Mouse (Mus musculus) heart, embryonic 11.5 days (tissue): ENCODE measurements around the gene Ppp1r14a. TPM values are rescaled to one million over a fixed set of nuclear protein-coding genes. Genes with fewer than 3 reads are reported as not detected.

Experiments
- ATAC-seq: fragments of 200-750 bp; cut with Nextera tagmentation; replicated peaks from 2 replicates; pipeline ENCODE4 v1.8.0; 2017; ENCODE audit warnings: moderate library complexity; ENCODE audit not compliant: insufficient number of reproducible peaks, low FRiP score, low TSS enrichment
- H3K27ac ChIP-seq: fragments of 300-500 bp; sonication (generic); 2 replicates; pipeline ENCODE4 v1.5.1; 2014; ENCODE audit warnings: mild to moderate bottlenecking, low read depth, low read length
- H3K27me3 ChIP-seq: fragments of 300-500 bp; sonication (generic); 2 replicates; pipeline ENCODE4 v1.6.1; 2014; ENCODE audit warnings: mild to moderate bottlenecking, low read length, mixed read lengths; ENCODE audit not compliant: control insufficient read depth, insufficient read depth
- H3K36me3 ChIP-seq: fragments of 300-500 bp; sonication (generic); 2 replicates; pipeline ENCODE4 v1.6.1; 2014; ENCODE audit warnings: mild to moderate bottlenecking, low read length, moderate library complexity, mixed read lengths; ENCODE audit not compliant: control insufficient read depth, insufficient read depth
- H3K4me1 ChIP-seq: fragments of 300-500 bp; sonication (generic); 2 replicates; pipeline ENCODE4 v1.6.1; 2014; ENCODE audit warnings: low read length; ENCODE audit not compliant: control insufficient read depth, insufficient read depth
- H3K4me2 ChIP-seq: fragments of 300-500 bp; sonication (generic); 2 replicates; pipeline ENCODE4 v1.6.1; 2014; ENCODE audit warnings: mild to moderate bottlenecking, moderate library complexity
- H3K4me3 ChIP-seq: fragments of 300-500 bp; sonication (generic); 2 replicates; pipeline ENCODE4 v1.5.1; 2014; ENCODE audit warnings: low read depth, low read length
- H3K9ac ChIP-seq: fragments of 300-500 bp; sonication (generic); 2 replicates; pipeline ENCODE4 v1.6.1; 2014; ENCODE audit warnings: mild to moderate bottlenecking, low read depth, low read length, moderate library complexity
- H3K9me3 ChIP-seq: fragments of 300-500 bp; sonication (generic); replicated peaks from 2 replicates; pipeline ENCODE4 v1.6.1; 2016; ENCODE audit warnings: low read length; ENCODE audit not compliant: control insufficient read depth
- WGBS: fragments of 180-500 bp; shearing (Covaris S2); extraction: QIAGEN DNeasy Blood & Tissue Kit; methylation state at CpG from one replicate; pipeline ENCODE4 v1.1.7; 2014; ENCODE audit not compliant: insufficient replicate concordance; 5-methylcytosine and 5-hydroxymethylcytosine counted together
- polyA plus RNA-seq: library from polyadenylated mRNA; unstranded; fragments of >200 nt; fragmentation: Nextera tagmentation; extraction: Ambion mirVana; gene quantifications from 2 replicates; pipeline ENCODE4 v1.2.1, GENCODE M21; 2014

The Ppp1r14a gene
- polyA plus RNA-seq, 1 experiment from 2014 or later, result 9.4 TPM

DNA sequence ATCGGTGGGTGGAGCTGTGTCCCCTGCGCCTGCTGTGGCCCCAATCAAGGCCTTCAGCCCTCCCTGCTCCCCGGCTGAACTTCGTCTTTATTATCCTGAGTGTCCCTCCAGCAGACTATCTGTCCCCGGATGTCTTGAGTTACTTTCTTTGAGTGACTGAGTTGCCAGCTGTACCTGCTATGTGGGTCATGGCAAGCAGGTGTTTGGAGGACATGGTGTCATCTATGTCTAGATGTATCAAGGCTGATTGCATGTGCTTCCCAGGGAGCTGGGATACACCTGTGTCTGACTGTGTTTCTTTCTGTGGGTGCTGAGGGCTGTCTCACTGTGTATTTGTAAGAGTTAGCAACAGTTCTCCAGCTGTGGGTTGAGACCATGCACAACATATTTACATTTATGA is 20.6 kb downstream of the Ppp1r14a start:
- Histone ChIP-seq H3K9me3 (no peaks in the 10 kb centered on the region), H3K27ac (no peak overlapping the region), H3K4me1 (peaks cover 26% of the 10 kb centered on the region), H3K9ac (no peak overlapping the region), H3K4me2 (peak overlapping the region; percentile 93), H3K36me3 (no peaks in the 10 kb centered on the region), H3K4me3 (peak overlapping the region; percentile 67), H3K27me3 (peaks cover 47% of the 10 kb centered on the region)
- WGBS, result 7% methylated on average over 5 of the region's 5 CpGs
- ATAC-seq, result no peak

DNA sequence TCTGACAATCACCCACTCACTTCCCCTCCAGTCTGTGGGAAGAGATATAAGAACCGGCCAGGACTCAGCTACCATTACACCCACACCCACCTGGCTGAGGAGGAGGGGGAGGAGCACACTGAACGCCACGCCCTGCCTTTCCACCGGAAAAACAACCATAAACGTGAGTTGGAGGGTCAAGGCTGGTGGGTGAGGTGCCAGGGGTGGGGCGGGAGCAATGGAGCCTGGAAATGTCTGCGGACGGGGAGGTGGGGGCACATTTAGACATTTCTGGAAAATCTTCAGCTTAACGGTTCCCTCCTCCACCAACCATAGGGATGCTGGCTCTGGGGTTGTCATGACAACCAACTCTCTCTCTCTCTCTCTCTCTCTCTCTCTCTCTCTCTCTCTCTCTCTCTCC is 23.9 kb downstream of the Ppp1r14a start:
- Histone ChIP-seq H3K9ac (no peak overlapping the region), H3K4me1 (peaks cover 21% of the 10 kb centered on the region), H3K9me3 (no peaks in the 10 kb centered on the region), H3K4me3 (no peak overlapping the region), H3K36me3 (no peaks in the 10 kb centered on the region), H3K27ac (no peak overlapping the region), H3K4me2 (no peak overlapping the region), H3K27me3 (peaks cover 28% of the 10 kb centered on the region)
- WGBS, result 44% methylated on average over 9 of the region's 9 CpGs
- no peak for ATAC-seq

DNA sequence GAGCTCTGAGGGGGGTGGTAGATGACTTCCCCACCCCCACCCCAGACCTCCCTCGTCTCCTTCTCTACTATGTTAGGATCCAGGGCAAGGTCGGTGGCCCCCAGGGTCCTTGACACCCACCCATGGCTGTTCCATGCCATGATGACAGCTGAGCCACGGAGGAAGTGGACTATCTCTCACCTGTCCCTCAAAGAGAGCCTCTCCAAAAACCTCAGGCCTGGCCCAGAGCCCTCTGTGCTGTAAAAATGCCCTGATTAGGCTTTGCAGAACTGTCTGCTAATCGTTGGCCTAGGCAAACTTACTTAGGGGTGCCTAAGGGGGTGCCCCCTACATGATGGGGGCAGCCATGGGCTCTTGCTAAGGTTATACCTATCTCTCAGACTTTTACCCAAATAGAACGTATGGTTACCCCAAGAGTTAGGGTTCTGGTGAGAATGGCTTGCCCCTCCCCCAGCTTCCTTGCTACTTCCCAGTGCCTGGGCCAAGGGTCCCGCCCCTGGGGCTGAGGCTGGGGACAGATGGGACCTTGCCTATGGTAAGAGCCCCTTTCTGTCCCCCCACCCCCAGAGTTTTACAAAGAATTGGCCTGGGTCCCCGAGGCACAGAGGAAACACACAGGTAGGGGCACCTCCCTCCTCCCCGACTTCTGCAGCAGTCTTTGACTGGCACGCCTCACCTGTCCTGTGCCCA is 24.6 kb downstream of the Ppp1r14a start:
- no peaks in the 10 kb centered on the region for H3K36me3 ChIP-seq
- H3K4me1 ChIP-seq, result peaks cover 22% of the 10 kb centered on the region
- H3K27ac ChIP-seq, result no peak overlapping the region
- H3K4me2 ChIP-seq, result no peak overlapping the region
- no peak overlapping the region for H3K9ac ChIP-seq
- no peaks in the 10 kb centered on the region for H3K9me3 ChIP-seq
- H3K4me3 ChIP-seq, result no peak overlapping the region
- H3K27me3 ChIP-seq, result peaks cover 26% of the 10 kb centered on the region
- 54% methylated on average over 9 of the region's 9 CpGs for WGBS
- ATAC-seq, result no peak

DNA sequence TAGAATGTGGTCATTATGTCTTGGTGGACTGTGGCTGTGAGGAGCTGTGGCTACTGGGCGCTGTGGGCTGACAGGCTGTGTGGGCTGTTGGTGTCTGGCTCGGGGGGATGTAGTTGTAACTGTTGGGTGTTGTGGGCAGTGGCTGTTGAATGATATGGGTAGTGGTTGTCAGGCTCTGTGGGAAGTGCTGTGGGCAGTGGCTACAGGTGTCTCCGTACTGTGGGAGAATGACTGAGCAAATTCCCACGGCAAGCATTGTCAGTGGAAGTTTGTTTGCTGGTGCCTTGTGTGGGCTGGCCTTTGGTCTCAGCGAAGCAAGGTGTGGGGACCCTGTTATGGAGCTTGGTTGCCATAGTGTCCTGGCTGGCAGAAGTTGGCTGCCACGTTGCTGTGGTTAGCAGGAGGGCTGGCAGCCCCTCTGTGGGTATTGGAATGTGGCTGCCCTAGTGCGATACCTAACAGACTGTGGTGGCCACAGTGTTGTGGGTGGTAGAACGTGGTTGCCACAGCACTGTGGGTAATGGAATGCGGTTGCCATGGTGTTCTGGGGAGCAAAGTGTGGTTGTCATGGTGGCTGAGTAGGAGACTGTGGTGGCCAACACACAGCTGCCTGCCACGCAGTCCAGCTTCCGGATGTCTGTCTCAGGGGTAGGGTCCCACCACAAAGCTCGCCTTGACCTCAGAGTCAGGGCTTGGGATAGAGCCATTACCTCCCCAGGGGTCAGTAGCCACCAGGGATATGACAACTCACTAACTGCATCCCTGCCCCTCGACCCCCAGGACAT is 25.9 kb downstream of the Ppp1r14a start:
- Histone ChIP-seq H3K27ac (no peak overlapping the region), H3K27me3 (peaks cover 31% of the 10 kb centered on the region), H3K9ac (no peak overlapping the region), H3K4me3 (no peak overlapping the region), H3K36me3 (no peaks in the 10 kb centered on the region), H3K9me3 (no peaks in the 10 kb centered on the region), H3K4me2 (no peak overlapping the region), H3K4me1 (peaks cover 24% of the 10 kb centered on the region)
- no peak for ATAC-seq
- WGBS, result 72% methylated on average over 13 of the region's 13 CpGs

DNA sequence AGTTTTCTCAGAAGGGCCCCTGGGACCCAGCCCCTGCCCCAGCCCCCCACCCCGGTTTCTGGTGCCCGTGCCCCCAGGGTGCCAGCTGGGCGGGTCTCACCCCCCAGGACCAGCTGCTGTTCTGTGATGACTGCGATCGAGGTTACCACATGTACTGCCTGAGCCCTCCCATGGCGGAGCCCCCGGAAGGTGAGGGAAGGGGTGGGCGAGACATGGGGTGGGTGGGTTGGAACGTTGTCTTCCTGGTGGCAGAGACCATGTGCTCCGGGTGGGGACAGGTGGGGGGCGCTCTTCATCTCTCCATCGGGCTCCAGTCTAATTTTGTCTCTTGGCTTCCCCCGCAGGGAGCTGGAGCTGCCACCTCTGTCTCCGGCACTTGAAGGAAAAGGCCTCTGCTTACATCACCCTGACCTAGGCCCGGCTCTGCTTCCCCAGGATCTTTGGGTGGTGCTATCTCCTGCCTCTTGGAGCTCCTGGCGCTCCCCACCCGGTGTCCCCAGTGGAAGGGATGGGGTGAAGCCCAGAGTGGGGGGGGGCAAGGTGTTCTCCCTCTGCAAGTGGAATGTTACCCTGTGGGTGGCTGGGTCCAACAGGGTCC is 27.1 kb downstream of the Ppp1r14a start:
- 47% methylated on average over 17 of the region's 17 CpGs for WGBS
- H3K9me3 ChIP-seq, result no peaks in the 10 kb centered on the region
- no peaks in the 10 kb centered on the region for H3K36me3 ChIP-seq
- peaks cover 25% of the 10 kb centered on the region for H3K4me1 ChIP-seq
- H3K27me3 ChIP-seq, result peaks cover 24% of the 10 kb centered on the region
- no peak overlapping the region for H3K27ac ChIP-seq
- no peak overlapping the region for H3K4me3 ChIP-seq
- no peak overlapping the region for H3K9ac ChIP-seq
- ATAC-seq, result no peak
- H3K4me2 ChIP-seq, result no peak overlapping the region

DNA sequence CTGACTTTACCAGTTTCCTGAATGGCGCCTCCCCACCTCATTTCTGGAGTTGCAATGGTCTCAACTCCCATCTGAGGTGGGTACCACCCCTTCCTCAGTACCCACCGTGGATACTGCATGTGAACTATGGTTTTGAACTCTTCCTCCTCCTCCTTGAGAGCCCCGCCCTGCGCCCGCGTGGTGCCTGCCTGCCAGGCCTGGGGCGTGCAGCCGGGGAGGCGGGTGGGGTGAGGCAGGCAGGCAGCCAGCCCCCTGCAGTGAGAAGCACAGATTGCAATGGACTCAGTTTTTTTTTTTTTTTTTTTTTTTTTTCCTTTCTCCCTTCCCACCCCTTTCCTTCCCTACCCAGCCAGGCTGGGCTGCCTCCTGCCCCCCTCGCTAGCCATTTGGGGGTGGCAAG is 27.9 kb downstream of the Ppp1r14a start:
- Histone ChIP-seq H3K4me2 (peak overlapping the region; percentile 23), H3K36me3 (no peaks in the 10 kb centered on the region), H3K9ac (no peak overlapping the region), H3K27ac (peak overlapping the region; percentile 29; the same call in 1 of the 2 replicates), H3K4me3 (no peak overlapping the region), H3K27me3 (peaks cover 20% of the 10 kb centered on the region), H3K4me1 (peaks cover 25% of the 10 kb centered on the region), H3K9me3 (no peaks in the 10 kb centered on the region)
- WGBS, result 7% methylated on average over 10 of the region's 10 CpGs
- ATAC-seq, result 0 out of 2 replicates have a peak, but pooled peaks have one; percentile 25

DNA sequence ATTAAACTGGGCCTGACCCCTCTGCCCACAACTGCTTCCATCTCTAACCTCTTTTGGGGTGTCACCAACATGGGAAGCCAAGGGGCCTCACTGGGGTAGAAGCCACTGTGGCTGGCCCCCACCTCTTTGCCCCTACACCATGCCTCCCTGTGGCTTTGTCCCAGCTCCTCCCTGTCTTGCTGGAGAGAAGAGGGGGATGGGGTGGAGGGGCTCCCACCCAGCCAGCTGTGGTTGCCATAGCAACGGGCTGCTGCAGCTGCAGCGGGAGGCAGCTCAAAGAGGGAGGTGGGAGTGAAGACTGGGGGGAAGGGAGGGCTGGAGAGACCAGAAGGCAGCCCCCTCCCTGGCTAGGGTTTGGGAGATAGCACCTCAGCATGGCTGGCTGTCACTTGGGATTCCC is 28.4 kb downstream of the Ppp1r14a start:
- no peaks in the 10 kb centered on the region for H3K9me3 ChIP-seq
- no peaks in the 10 kb centered on the region for H3K36me3 ChIP-seq
- no peak overlapping the region for H3K9ac ChIP-seq
- peak overlapping the region; percentile 29; the same call in 1 of the 2 replicates for H3K27ac ChIP-seq
- no peak; the same call in 1 of the 2 replicates for ATAC-seq
- H3K4me2 ChIP-seq, result peak overlapping the region; percentile 23
- H3K4me3 ChIP-seq, result no peak overlapping the region
- WGBS, result 0% methylated on average over 2 of the region's 2 CpGs
- peaks cover 20% of the 10 kb centered on the region for H3K27me3 ChIP-seq
- H3K4me1 ChIP-seq, result peaks cover 25% of the 10 kb centered on the region

DNA sequence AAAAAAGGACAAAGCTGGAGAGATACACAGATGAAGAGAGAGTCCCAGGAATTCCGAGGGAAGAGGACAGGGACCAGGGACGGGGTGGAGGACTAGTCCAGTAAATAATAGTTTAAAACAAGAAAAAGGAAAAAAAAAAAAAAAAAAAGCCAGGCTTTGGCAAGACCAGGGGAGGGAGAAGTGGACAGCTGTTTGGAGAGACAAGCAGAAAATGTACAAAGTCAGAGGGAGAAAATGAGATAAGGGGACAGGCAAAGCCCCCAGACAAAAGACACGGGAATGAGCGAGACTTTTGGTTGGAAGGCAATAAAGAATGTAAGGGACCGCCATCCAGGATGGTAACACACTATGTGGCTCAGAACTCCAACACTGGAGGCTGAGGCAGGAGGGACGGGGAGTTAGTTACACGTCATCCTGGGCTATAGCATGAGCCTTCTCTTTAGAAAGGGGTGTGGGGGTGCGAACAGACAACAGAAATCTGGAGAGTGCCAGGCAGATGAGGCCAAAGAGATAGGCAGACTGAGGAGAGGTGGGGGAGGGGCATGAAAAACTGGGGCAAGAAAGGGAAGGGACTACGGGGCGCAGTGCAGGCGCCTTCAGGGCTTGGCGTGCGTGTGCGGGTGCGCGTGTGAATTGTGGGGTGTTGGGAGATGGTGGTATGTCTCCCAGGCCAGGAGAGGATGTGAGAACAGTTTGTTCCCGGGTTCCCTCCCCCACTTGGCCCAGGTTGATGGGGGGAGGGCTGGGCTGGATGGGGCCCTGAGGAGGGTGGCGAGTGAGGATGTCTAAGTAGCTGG is 29.2 kb downstream of the Ppp1r14a start:
- 0 out of 2 replicates have a peak overlapping the region, but pooled peaks have one; percentile 0 for H3K9ac ChIP-seq
- peak overlapping the region; percentile 51 for H3K4me2 ChIP-seq
- peaks cover 25% of the 10 kb centered on the region for H3K4me1 ChIP-seq
- H3K9me3 ChIP-seq, result no peaks in the 10 kb centered on the region
- peak overlapping the region; percentile 19; the same call in 1 of the 2 replicates for H3K4me3 ChIP-seq
- H3K27me3 ChIP-seq, result peaks cover 20% of the 10 kb centered on the region
- no peak overlapping the region for H3K27ac ChIP-seq
- no peak for ATAC-seq
- WGBS, result 3% methylated on average over 18 of the region's 18 CpGs
- no peaks in the 10 kb centered on the region for H3K36me3 ChIP-seq
